Mouse (Mus musculus) thymus, postnatal 0 days (tissue): ENCODE results near the gene B3gat3. TPM values are rescaled to one million over a fixed set of nuclear protein-coding genes. Genes with fewer than 3 reads are reported as not detected.
"Not testable (repeated sequence)": the region's sequence is repeated elsewhere in the genome, so short reads cannot be mapped to it uniquely, and the experiment has no call there.

ENCODE experiments used
- DNase-seq: peaks from one replicate; pipeline ENCODE4 v3.0.0-alpha.2; 2015; ENCODE audit warnings: low spot score
- polyA plus RNA-seq: library from polyadenylated mRNA; unstranded; fragments of >200 nt; fragmentation: Nextera tagmentation; extraction: Ambion mirVana; gene quantifications from 2 replicates; pipeline ENCODE4 v1.2.1, GENCODE M21; 2015

The B3gat3 gene
- 28.4 and 29.3 TPM in 2 replicates for polyA plus RNA-seq

- peak; percentile 77 for DNase-seq
Measured at GRCm38 (mm10) chr19:8920073-8920736, at the start of gene B3gat3. B3gat3 (plus strand) TSS chr19:8920374.

- DNase-seq: not testable (repeated sequence)
Measured at GRCm38 (mm10) chr19:8870381-8870780, 49.8 kb upstream of the B3gat3 start.

- no peak for DNase-seq
Measured at GRCm38 (mm10) chr19:8870838-8871237, 49.3 kb upstream of the B3gat3 start.

- peak; percentile 96 for DNase-seq
Measured at GRCm38 (mm10) chr19:8871267-8872186, 48.6 kb upstream of the B3gat3 start, which contains the start of gene Ubxn1. Ubxn1 (plus strand) TSS chr19:8871496.

- DNase-seq: no peak
Measured at GRCm38 (mm10) chr19:8872266-8872840, 47.8 kb upstream of the B3gat3 start.

GRCm38 (mm10) chr19:8875031-8875430 lies 45.1 kb upstream of the B3gat3 start:
- DNase-seq: no peak

- DNase-seq: peak; percentile 92
Measured at GRCm38 (mm10) chr19:8880311-8881033, 39.7 kb upstream of the B3gat3 start, which contains the start of gene Uqcc3. Uqcc3 (minus strand) TSS chr19:8880923.

- no peak for DNase-seq
Measured at GRCm38 (mm10) chr19:8881034-8881392, 39.2 kb upstream of the B3gat3 start.

- no peak for DNase-seq
Measured at GRCm38 (mm10) chr19:8883616-8884015, 36.6 kb upstream of the B3gat3 start, which contains the start of the genes Lbhd1 and Gm49403. Lbhd1 (plus strand) TSS chr19:8883732. Gm49403 (plus strand) TSS chr19:8883930.

GRCm38 (mm10) chr19:8886916-8887584 lies 33.1 kb upstream of the B3gat3 start:
- DNase-seq: no peak

- no peak for DNase-seq
Measured at GRCm38 (mm10) chr19:8887585-8888463, 32.4 kb upstream of the B3gat3 start.

- peak; percentile 97 for DNase-seq
Measured at GRCm38 (mm10) chr19:8888511-8889385, 31.4 kb upstream of the B3gat3 start, which contains the start of the genes 1810009A15Rik and Gm49416. 1810009A15Rik (plus strand) TSS chr19:8888853. Gm49416 (plus strand) TSS chr19:8888926.

- peak; percentile 85 for DNase-seq
Measured at GRCm38 (mm10) chr19:8892829-8893766, 27.1 kb upstream of the B3gat3 start, which contains the start of gene Ints5. Ints5 (plus strand) TSS chr19:8893005.

GRCm38 (mm10) chr19:8895397-8895960 lies 24.7 kb upstream of the B3gat3 start:
- DNase-seq: no peak

GRCm38 (mm10) chr19:8896231-8896630 lies 23.9 kb upstream of the B3gat3 start:
- DNase-seq: not testable (repeated sequence)

GRCm38 (mm10) chr19:8897211-8897864 lies 22.8 kb upstream of the B3gat3 start:
- DNase-seq: peak; percentile 9
